Mouse (Mus musculus) heart, adult 2 months (tissue): ENCODE results near the gene Slc26a6.

Source experiments
- CTCF ChIP-seq: fragments of 200-600 bp; IDR thresholded peaks from 2 replicates; pipeline ENCODE4 v1.8.1; 2022; ENCODE audit warnings: antibody characterized with exemption, mild to moderate bottlenecking, moderate library complexity
- POLR2A ChIP-seq: fragments of 200-500 bp; IDR thresholded peaks from 2 replicates; pipeline ENCODE4 v1.6.1; 2011; ENCODE audit warnings: mild to moderate bottlenecking, low read depth, low read length, control low read depth; ENCODE audit not compliant: insufficient read depth

GRCm38 (mm10) chr9:108831637-108832036 is 21.4 kb upstream of the Slc26a6 start:
- TF ChIP-seq CTCF (no peak), POLR2A (no peak)
